Mouse (Mus musculus): Measurements from ENCODE around the gene Fgf11.

DNA sequence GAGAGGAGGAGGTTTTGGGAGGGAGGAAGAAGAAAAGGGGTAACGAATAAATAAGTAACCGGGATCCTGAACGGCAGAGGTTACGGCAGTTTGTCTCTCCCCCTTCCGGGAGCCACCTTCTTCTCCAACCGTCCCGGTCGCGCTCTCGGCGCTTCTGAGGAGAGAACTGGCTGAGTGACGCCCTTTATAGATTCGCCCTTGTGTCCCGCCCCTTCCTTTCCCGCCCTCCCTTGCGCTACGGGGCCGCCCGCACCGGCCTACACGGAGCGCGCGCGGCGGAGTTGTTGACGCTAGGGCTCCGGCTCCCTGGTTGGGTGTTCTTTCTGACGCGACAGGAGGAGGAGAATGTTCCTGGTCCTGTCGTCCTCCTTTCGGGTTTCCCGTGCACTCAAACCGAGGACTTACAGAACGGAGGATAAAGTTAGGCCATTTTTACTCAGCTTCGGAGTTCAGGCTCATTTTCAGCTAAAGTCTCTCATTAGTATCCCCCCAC lies 43.1 kb downstream of the Fgf11 start, which contains the start of gene Polr2a:
- TF ChIP-seq CTCF (IDR thresholded peaks at IDR 0.05; ENCODE audit: extremely low read depth, insufficient read length, insufficient replicate concordance, low read depth, low read length) (no peak), POLR2A (IDR thresholded peaks at IDR 0.05; ENCODE audit: low read depth, low read length) (peak; percentile 100)

All from small intestine, adult 2 months (tissue).